Mouse (Mus musculus): Measurements from ENCODE around the gene Kcnk4.
A peak's percentile ranks its signal among the peaks of the same experiment; 100 is the strongest.

Gene Kcnk4

DNA sequence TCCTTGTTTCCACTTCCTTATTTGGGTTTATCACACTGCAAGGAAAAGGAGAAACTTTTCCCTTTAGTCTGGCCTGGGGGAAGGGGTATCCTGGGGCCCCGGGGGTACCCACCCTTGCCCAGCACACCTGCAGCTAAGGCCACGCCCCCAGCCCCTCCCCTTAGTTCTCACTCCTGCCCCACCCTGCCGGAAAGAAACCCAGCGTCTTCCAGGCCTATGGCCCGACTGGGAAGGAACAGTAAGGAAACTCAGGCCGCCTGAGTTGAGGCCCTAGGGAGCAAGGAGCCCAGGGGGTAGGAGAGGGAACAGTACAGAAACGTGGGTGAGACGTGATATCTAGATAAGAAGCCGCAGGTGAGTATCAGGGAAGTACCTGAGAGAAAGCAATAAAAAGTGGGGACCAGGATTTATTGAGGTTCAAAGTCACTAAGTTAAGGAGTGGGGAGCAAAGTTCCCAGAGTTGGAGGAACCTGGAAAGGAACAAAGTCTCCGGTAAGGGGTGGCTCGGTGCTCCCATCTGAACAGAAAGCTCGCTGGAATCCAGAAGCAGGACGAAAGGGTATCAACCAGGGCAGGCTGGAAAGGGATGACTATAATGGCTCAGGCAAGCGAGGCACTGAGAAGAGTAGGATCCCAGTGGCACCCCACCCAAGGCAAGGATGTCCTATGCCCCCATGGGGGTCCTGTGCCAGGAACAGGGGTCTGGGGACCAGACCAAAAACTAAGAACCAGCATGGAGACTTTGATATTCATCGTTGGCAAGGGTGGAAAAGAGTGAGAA is 34.4 kb upstream of the Kcnk4 start:
- no peak for DNase-seq (ENCODE audit: low spot score in 2 of 2)

GRCm38 (mm10) chr19:6956461-6956860 is 22.1 kb upstream of the Kcnk4 start:
- no peak for DNase-seq (ENCODE audit: low spot score in 2 of 2)

DNA sequence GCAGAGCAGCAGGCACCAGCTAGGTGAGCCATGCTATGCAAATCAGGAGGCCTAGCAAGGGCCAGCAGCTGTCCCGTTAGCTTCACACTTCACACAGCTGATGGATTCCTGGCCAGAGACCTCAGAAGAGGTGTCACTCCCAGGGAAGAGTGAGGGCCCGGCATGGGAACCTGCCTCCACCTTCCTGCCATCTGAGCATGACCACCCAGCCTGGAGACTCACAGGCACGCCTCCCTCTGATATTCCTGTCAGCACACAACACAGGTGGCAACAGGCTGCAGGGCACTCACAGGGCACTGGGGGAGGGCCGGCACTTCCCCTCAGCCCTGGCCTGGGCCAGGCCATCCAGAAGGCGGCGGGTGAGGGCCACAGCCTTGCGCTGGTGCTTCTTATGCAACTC is 21.1 kb upstream of the Kcnk4 start:
- no peak for DNase-seq (ENCODE audit: low spot score in 2 of 2)

- DNase-seq (ENCODE audit: low spot score in 2 of 2): no peak
Observed at GRCm38 (mm10) chr19:6954046-6954445, 19.7 kb upstream of the Kcnk4 start.

DNA sequence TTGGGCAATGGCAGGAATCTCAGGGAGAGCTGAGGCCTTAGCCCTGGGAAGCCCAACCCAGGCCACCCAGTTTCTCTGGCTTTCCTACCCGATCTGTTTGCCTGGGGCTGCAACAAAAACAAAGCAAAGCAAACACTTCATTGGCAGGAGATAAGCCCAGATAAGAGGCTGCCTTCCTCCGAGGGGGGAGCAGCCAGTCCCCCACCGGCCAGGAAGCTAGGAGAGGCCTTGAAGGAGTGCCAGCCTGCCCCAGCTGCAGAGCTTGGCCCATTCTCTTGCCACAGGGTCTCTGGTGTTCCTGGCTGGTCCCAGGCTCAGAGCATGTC is 18.4 kb upstream of the Kcnk4 start:
- DNase-seq (ENCODE audit: low spot score in 2 of 2): no peak

DNA sequence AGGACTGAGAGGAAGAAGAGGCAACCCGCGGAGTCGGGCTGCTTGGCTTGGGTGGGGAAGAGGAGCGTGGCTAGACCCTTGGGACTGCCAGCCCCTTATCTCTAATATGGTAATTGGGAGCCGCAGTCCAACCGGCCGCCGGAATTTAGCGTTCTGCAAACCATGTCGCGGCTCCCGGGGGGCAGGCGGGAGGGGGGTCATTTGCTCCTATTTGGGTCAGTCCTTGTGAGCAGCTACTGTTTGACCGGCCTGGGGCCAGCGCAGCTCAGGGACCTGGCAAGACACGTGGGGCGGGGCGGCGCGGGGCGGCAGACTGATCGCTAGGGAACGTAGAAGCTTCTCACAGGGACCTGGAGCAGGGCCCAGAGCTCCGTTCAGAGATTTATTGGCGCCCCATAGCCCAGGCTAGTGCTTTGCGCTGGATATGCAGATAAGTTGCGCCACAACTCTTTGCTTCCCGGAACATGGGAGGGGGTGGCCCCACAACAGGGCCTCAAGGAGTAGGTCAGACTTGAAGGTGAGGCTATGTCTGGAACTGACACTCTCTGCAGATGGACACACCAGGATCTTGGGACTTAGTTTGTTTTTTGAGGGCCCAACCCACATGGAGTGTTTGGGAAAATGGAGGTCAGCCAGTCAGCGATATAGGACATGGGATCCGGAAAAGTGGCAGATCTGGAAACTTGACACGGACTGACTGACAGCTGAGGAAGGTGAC is 17.8 kb upstream of the Kcnk4 start:
- peak; percentile 50 to 53 for DNase-seq (ENCODE audit: low spot score in 2 of 2)

GRCm38 (mm10) chr19:6951381-6951968 is 17.2 kb upstream of the Kcnk4 start:
- peak; percentile 80 to 82 for DNase-seq (ENCODE audit: low spot score in 2 of 2)

DNA sequence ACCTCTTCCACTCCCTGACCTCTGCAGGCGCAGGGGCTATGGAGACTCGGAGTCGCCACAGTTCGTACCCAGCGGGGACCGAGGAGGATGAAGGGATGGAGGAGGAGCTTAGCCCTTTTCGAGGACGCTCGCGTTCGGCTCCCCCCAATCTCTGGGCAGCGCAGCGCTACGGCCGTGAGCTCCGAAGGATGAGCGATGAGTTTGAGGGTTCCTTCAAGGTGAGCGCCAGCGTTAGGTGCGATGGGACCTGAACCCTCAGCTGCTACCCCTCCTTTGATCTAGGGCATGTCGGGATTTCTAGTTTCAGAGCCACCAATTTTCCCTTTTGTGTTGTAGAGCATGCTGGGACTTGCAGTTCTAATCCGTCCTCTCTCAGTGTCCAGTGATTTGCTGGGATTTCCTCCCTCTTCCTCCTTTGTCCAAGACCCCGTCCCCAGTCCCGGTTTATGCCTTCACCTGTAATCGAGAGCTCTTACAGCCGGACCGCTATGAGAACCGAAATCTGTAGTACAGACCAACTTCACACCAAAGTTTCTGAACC is 16.4 kb upstream of the Kcnk4 start:
- peak; percentile 39 to 47 for DNase-seq (ENCODE audit: low spot score in 2 of 2)

- DNase-seq (ENCODE audit: low spot score in 2 of 2): no peak
Observed at GRCm38 (mm10) chr19:6949951-6950350, 15.6 kb upstream of the Kcnk4 start.

- DNase-seq (ENCODE audit: low spot score in 2 of 2): no peak
Observed at GRCm38 (mm10) chr19:6949532-6949931, 15.2 kb upstream of the Kcnk4 start.

DNA sequence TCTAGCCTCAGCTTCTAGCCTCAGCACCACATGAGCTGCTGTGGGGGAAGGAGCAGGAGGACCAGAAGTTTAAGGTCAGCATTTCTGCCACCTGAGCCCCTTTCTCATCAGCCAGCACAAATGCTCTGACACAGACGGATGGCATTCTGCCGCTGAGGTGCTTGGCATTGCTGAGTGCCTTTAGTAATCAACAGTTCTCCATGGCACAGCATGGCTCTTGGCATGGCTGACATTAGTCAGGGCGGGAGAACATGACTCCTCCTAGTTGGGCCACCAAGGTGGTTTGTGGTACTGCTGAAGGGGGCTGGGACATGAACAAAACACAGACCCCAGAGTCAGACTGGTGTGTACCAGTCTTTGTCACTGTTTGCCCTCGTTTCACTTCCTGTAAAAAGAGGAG is 13.9 kb upstream of the Kcnk4 start:
- DNase-seq (ENCODE audit: low spot score in 2 of 2): no peak

DNA sequence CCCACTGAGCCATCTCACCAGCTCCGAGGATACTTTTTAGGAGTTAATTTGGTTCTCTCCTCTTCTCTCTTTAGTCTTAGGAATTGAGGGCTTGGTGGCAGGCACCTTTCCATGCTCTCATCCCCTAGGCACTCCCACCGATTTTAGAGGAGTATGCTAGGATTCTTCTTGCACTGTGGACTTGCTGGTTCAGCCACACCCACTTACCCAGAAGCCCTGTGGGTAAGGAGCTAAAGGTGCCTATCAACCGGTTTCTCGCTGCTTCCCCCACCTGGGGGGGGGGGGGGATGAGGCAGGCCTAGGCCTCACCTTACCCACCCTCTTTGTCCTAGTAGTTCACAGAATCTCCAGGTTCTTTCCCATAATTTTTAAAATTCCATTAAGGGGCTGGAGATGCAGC is 13.4 kb upstream of the Kcnk4 start:
- no peak for DNase-seq (ENCODE audit: low spot score in 2 of 2)

DNA sequence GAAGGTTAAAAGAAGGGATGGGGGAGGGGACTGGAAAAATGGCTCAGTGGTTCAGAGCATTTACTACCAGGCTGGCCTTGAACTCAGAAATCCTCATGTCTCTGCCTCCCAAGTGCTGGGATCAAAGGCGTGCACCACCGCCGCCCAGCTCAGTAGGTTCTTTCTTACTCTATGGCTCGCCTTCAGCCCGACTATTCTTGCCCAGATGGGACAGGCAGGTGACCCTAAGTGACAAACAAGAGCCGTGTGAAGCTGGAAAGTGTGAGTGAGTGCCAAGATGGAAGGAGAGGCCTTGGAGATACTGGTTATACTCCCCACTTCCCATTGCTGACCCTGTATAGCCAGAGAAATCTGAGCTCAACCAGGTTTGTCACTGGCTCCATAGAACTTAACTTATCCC is 9.4 kb upstream of the Kcnk4 start:
- DNase-seq (ENCODE audit: low spot score in 2 of 2): no peak

GRCm38 (mm10) chr19:6942764-6943163 is 8.4 kb upstream of the Kcnk4 start:
- no peak for DNase-seq (ENCODE audit: low spot score in 2 of 2)

DNA sequence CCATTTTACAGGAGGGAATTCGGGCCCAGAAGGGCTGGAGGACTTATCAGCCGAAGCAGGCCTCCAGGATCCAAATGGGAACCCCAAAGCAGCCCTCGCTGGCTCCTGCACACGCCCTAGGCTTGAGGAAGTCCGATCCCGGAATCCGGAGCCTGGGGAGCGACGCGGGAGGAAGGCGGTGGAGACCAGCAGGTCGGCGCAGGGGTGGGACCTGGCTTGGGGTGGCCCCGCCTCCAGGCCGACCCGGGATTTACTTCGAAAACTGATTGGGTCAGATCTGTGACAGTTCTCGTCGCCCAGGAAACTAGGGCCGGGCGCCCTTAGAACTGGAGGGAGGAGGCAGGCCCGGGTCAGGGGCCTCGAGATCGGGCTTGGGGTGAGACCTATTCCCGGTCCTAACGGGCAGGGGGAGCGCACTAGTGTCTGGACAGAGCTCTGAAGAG is 8.0 kb upstream of the Kcnk4 start, which contains the start of gene Gpr137:
Gpr137 (minus strand) TSS at position 232 of the 443 bp plus-strand sequence.
- peak; percentile 89 for DNase-seq (ENCODE audit: low spot score in 2 of 2)

DNA sequence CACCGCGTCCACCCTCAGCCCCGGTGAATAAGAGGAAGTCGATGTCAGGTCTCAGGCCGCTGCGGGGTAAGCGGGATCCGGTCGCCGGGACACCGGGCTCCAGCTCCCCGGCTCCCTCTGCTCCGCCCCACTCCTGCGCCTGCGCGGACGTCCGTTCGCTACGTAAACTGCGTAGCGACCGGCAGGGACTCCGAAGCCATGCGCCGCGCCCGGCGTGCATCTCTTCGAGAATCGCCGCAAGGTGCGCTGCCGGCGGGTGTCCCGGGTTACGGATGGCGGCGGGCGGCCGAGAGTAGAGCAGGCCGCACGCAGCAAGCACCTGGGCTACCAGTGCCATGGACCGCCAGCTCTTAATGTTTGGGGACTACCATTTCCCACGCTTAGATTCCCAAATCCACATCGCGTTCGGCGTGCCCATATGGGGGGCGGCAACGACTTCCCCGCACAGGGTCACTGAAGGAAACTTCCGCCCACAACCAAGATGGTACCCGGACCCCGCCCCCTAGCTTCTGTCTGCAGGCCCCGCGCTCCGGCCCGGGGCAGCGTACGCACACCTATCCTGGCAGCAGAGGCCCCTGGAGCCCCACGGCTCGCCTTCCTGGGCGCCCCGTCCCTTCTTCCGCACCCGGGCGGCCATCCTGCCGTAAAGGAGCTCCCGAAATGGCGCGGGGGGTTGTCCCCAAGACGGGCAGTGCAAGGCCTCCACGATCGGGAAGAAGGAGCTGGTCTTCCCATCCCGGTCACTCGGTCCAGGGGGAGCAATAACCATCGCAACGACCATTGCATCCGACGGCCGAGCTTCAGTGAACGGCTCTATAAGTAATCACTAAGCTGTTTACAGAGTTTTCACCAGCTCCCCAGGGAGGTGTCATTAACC is 7.3 kb upstream of the Kcnk4 start, which contains the start of gene Bad:
Bad (plus strand) TSS at position 490 of the 877 bp plus-strand sequence.
- peak; percentile 90 to 92 for DNase-seq (ENCODE audit: low spot score in 2 of 2)

GRCm38 (mm10) chr19:6940396-6941351 is 6.4 kb upstream of the Kcnk4 start:
- no peak for DNase-seq (ENCODE audit: low spot score in 2 of 2)

GRCm38 (mm10) chr19:6939106-6940002 is 5.0 kb upstream of the Kcnk4 start:
- no peak for DNase-seq (ENCODE audit: low spot score in 2 of 2)
